Mouse (Mus musculus): Measurements from ENCODE around the gene Rftn1.

GRCm38 (mm10) chr17:50062649-50063048, 127.8 kb downstream of the Rftn1 start:
- TF ChIP-seq HCFC1 (IDR thresholded peaks at IDR 0.05; ENCODE audit: borderline replicate concordance, insufficient read depth, low read length) (no peak), CHD2 (IDR thresholded peaks at IDR 0.05; ENCODE audit: low read depth, low read length) (no peak)
